Mouse (Mus musculus): ENCODE data around the gene Trrap. TPM values are rescaled to one million over a fixed set of nuclear protein-coding genes. Genes with fewer than 3 reads are reported as not detected.

Trrap gene
- total RNA-seq, 1 experiment from 2014 or later = 78.8 TPM

GRCm38 (mm10) chr5:144860913-144861312 is 93.4 kb downstream of the Trrap start:
- ATAC-seq (replicated peaks; ENCODE audit: low read depth, poor library complexity, severe bottlenecking) = no peak

GRCm38 (mm10) chr5:144866923-144867322 is 99.4 kb downstream of the Trrap start:
- 0 out of 2 replicates have a peak, but pooled peaks have one; percentile 30 for ATAC-seq (replicated peaks; ENCODE audit: low read depth, poor library complexity, severe bottlenecking)

- no peak for ATAC-seq (replicated peaks; ENCODE audit: low read depth, poor library complexity, severe bottlenecking)
Measured at GRCm38 (mm10) chr5:144869466-144869865, 101.9 kb downstream of the Trrap start.

DNA sequence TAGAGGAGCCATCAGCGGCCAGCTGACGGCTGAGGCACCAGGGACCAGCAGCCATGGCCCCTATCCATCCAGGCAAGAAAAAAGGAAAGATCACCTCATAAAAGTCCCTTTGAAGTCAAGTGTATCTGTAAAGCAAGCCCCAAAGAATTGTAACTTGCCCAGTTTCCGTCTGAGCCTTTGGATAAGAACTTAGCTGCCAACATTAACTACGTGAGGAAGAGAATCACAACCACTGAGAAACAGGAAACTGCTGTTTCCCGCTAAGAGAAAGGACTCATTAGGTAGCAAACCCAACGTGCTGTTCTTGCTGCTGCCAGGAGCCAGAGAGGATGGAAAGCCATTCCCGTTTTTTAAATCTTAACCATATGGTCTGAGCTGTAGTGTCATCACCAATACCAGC is 103.2 kb downstream of the Trrap start:
- ATAC-seq (replicated peaks; ENCODE audit: low read depth, poor library complexity, severe bottlenecking) = peak; percentile 70

GRCm38 (mm10) chr5:144871775-144872174 is 104.2 kb downstream of the Trrap start:
- ATAC-seq (replicated peaks; ENCODE audit: low read depth, poor library complexity, severe bottlenecking) = no peak

DNA sequence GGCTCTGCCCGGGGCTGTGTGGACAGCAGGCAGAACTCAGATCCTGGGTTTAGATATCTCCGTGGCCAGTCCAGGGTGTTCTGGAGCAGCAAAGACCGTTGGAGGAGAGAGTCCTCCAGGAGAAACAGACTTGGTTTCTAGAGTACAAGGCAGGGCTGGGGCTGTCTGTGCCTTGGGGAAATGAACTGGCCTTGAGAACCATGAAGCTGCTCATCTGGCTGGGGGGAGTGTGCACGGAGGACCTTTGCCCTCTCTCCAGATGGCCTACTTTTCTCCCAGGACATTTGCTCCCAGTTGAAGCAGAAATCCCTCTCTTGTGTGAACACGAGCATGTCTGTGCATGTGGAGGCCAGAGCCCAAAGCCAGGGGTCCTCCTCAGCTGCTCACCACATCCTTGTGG is 104.8 kb downstream of the Trrap start:
- no peak for ATAC-seq (replicated peaks; ENCODE audit: low read depth, poor library complexity, severe bottlenecking)

GRCm38 (mm10) chr5:144872867-144873266 is 105.3 kb downstream of the Trrap start:
- ATAC-seq (replicated peaks; ENCODE audit: low read depth, poor library complexity, severe bottlenecking) = no peak

DNA sequence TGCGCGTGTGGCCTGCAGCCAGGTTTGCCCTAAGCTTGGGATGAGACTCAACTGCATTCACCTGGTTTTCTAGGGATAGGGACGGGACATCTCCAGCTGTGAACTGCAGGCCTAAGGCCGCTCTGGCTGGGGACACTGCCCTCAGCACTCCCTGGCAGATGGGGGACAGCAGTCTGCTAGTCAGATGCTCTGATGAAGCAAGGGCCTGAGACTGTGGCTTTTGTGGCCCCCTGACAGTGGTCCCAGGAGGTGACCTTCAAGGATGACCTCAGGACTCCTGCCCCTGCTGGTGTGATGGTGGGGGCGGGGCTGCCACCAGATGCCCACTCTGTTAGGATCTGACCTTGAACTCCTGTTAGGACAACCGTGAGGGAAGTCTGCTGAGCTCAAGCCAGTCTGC is 107.7 kb downstream of the Trrap start:
- ATAC-seq (replicated peaks; ENCODE audit: low read depth, poor library complexity, severe bottlenecking) = no peak

DNA sequence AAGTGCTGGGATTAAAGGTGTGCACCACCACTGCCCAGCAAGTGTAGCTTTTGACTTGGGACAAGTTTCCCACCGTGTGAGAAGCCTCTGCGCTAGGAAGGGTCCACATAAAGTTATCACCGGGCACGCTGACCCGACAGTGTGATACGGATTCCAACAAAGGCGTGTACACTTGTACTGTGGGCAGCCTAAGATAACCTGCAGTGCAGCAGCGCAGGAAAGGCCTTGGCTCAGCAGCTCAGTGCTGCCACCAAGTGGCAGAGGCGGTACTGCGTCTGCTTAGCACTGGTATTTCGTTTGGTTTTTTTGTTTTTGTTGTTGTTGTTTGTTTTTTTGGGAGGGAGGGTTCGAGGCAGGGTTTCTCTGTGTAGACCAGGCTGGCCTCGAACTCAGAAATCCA is 108.4 kb downstream of the Trrap start:
- peak; percentile 88 for ATAC-seq (replicated peaks; ENCODE audit: low read depth, poor library complexity, severe bottlenecking)

DNA sequence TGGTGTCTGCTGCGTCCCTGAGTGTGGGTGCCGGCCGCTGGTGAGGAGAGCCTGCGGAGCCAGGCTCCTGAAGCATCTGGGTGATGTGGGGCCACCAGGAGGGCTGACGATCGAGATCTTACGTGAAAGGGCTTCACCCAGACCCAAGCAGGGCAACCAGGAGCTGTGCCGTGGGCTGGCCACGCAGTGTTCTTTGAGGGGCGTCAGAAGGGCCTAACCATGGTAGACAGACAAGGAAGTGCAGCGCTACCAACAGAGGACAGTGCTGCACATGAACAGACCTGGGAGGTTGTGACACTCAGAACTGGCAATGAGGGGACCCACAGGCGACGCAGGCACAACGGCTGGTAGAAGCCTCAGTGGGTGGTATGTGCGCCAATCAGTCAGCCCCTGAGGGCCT is 109.5 kb downstream of the Trrap start:
- ATAC-seq (replicated peaks; ENCODE audit: low read depth, poor library complexity, severe bottlenecking) = no peak

GRCm38 (mm10) chr5:144881670-144882399 is 114.3 kb downstream of the Trrap start:
- ATAC-seq (replicated peaks; ENCODE audit: low read depth, poor library complexity, severe bottlenecking) = no peak

- ATAC-seq (replicated peaks; ENCODE audit: low read depth, poor library complexity, severe bottlenecking) = 0 out of 2 replicates have a peak, but pooled peaks have one; percentile 22
Measured at GRCm38 (mm10) chr5:144884629-144885217, 117.2 kb downstream of the Trrap start.

- no peak for ATAC-seq (replicated peaks; ENCODE audit: low read depth, poor library complexity, severe bottlenecking)
Measured at GRCm38 (mm10) chr5:144885968-144886650, 118.6 kb downstream of the Trrap start.

- no peak for ATAC-seq (replicated peaks; ENCODE audit: low read depth, poor library complexity, severe bottlenecking)
Measured at GRCm38 (mm10) chr5:144891276-144891675, 123.7 kb downstream of the Trrap start.

DNA sequence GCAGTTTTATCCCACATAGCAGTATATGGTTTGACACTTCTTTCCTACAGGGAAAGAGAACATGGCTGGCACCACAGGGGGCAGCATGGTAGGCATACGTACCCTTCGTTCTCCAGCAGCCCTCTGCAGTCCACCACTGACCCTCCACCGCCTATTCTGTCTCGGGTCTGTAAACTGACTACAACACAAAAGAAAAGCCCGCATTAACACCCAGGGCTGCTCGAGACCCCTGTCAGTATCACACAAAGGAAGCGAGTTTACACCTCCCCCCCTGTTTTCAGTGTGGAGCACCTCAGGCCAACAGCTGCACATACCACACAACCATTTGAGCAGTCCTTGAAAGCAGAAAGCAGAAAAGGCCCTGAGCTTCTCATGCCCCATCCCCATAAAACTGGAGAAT is 130.3 kb downstream of the Trrap start:
- no peak for ATAC-seq (replicated peaks; ENCODE audit: low read depth, poor library complexity, severe bottlenecking)

DNA sequence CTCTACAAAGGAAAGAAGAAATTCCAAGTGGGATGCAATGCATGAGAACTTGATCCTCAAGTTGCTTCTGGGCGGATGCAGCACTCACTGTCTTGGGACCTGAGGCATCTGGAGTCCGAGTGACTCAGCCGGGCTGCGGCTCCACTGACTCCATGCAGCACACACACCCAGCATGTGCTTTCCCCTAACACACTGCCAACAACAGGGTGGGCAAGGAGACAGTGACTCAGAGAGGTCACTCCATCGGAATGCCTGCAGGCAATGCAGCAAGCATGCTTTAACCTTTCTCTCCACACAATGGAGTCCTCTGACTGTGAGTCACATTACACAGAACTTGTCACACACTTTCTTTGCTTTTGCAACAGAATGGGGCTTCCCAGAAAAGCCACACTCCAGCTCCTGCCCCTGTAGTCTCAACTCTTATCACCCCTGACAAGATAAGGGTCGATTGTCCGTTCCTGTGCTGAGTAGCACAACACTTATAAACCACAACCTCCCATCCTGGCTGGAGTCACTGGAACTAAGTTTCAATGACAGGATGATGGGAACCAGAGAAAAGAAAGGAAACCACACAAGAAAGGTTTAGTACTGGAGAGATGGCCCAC is 131.0 kb downstream of the Trrap start:
- ATAC-seq (replicated peaks; ENCODE audit: low read depth, poor library complexity, severe bottlenecking) = no peak

GRCm38 (mm10) chr5:144901035-144901434 is 133.5 kb downstream of the Trrap start:
- ATAC-seq (replicated peaks; ENCODE audit: low read depth, poor library complexity, severe bottlenecking) = no peak

GRCm38 (mm10) chr5:144901791-144902190 is 134.3 kb downstream of the Trrap start:
- no peak for ATAC-seq (replicated peaks; ENCODE audit: low read depth, poor library complexity, severe bottlenecking)

- ATAC-seq (replicated peaks; ENCODE audit: low read depth, poor library complexity, severe bottlenecking) = no peak
Measured at GRCm38 (mm10) chr5:144904356-144905134, 137.0 kb downstream of the Trrap start.

GRCm38 (mm10) chr5:144907591-144907990 is 140.1 kb downstream of the Trrap start:
- ATAC-seq (replicated peaks; ENCODE audit: low read depth, poor library complexity, severe bottlenecking) = no peak

Measured in common myeloid progenitor, adult 5-6 weeks (primary cell).